In genomic region chr4:66482495-66483291, GRCm38 (mm10) we compare ENCODE assay signal across 9 mouse cellular contexts.
A peak's percentile ranks its signal among the peaks of the same experiment; 100 is the strongest.
DNase-seq lines count a peak whose midpoint lies in the region; ATAC-seq lines count a peak whose summit lies in the region.
"Had no signal": no experiment of that assay in that cellular context is flagged by ENCODE, and none has a peak within 500 bp of the region (broad histone marks: within the 10 kb centered on the region; RNA-seq: fewer than 3 reads in every experiment).

No protein-coding gene starts in this region.

- no peak overlapping the region for H3K9ac ChIP-seq in hindbrain, embryonic 16.5 days (ENCODE audit: low read depth, low read length)
- H3K9ac ChIP-seq in midbrain, embryonic 12.5 days (replicated peaks) = no peak overlapping the region

- DNase-seq in adipocyte (ENCODE audit: low spot score) = peak; percentile 15
- DNase-seq in cerebellum, adult 8-10 months = peak; percentile 96
- DNase-seq in gastrocnemius, postnatal 10 days = peak; percentile 12
- DNase-seq in layer of hippocampus, postnatal 14 days (ENCODE audit: low spot score in 2 of 2) = peak; percentile 48 to 87
- peak; percentile 20 for DNase-seq in testis, postnatal 14 days (ENCODE audit: low spot score)
- no peak for DNase-seq in embryo, embryonic 10.5 days (ENCODE audit: low spot score)

- no peak overlapping the region for H3K4me3 ChIP-seq in hindbrain, embryonic 16.5 days (ENCODE audit: low read length)
- no peak overlapping the region for H3K4me3 ChIP-seq in midbrain, embryonic 12.5 days

- WGBS in hindbrain, embryonic 16.5 days = 36% methylated on average over 2 of the region's 2 CpGs
- WGBS in midbrain, embryonic 12.5 days = 51% methylated on average over 2 of the region's 2 CpGs

- no peaks in the 10 kb centered on the region for H3K36me3 ChIP-seq in hindbrain, embryonic 16.5 days (ENCODE audit: control insufficient read depth, insufficient read depth, low read length)
- H3K36me3 ChIP-seq in midbrain, embryonic 12.5 days = no peaks in the 10 kb centered on the region
- H3K36me3 ChIP-seq: G1E had no signal

- no peaks in the 10 kb centered on the region for H3K27me3 ChIP-seq in hindbrain, embryonic 16.5 days (replicated peaks; ENCODE audit: control insufficient read depth, insufficient read depth, low read length)
- H3K27me3 ChIP-seq in midbrain, embryonic 12.5 days = no peaks in the 10 kb centered on the region

- no peak overlapping the region; the same call in 1 of the 2 replicates for H3K4me2 ChIP-seq in hindbrain, embryonic 16.5 days (ENCODE audit: low read length)
- H3K4me2 ChIP-seq in midbrain, embryonic 12.5 days (replicated peaks) = no peak overlapping the region

- no peaks in the 10 kb centered on the region for H3K4me1 ChIP-seq in hindbrain, embryonic 16.5 days (ENCODE audit: control insufficient read depth, insufficient read depth, low read depth, low read length)
- 0 out of 2 replicates have a peak, but pooled peaks cover 3% of the 10 kb centered on the region for H3K4me1 ChIP-seq in midbrain, embryonic 12.5 days

- ATAC-seq in hindbrain, embryonic 16.5 days = peak; percentile 99
- peak; percentile 86 for ATAC-seq in midbrain, embryonic 12.5 days (ENCODE audit: low FRiP score, low read depth)

- peak overlapping the region; percentile 44; the same call in 1 of the 2 replicates for H3K27ac ChIP-seq in hindbrain, embryonic 16.5 days (ENCODE audit: low read depth, low read length)
- peak overlapping the region; percentile 26; the same call in 1 of the 2 replicates for H3K27ac ChIP-seq in midbrain, embryonic 12.5 days (replicated peaks)

- H3K9me3 ChIP-seq in hindbrain, embryonic 16.5 days (ENCODE audit: control insufficient read depth, low read length) = no peaks in the 10 kb centered on the region
- no peaks in the 10 kb centered on the region for H3K9me3 ChIP-seq in midbrain, embryonic 12.5 days
